Mouse (Mus musculus): ENCODE measurements around the gene Neurl1b.

DNA sequence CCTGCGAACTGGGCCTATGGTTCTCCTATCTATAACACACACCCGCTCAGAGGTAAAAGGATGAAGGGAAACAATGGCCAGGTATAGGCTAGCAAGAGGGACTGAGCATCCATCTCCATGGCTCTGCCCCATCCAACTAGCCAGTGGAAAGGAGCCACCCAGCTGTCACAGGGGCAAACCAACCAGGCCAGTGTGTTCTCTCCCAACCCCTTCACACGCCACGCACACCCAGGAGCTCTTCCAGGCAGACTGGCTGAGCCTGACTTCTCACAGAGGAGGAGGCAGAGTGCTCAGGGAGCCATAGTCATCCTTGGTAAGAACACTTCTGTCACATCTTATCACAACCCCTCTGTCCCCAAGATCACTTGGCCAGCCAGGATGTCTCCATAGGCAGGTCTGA is 73.3 kb downstream of the Neurl1b start:
- TF ChIP-seq POLR2AphosphoS5 (IDR thresholded peaks at IDR 0.05; ENCODE audit: insufficient replicate concordance, low read depth, low read length) (no peak), GATA1 (IDR thresholded peaks at IDR 0.05; ENCODE audit: borderline replicate concordance, low read length) (no peak), TAL1 (conservative IDR thresholded peaks at IDR 0.05; ENCODE audit: low read depth, low read length) (no peak)
